Mouse (Mus musculus) adrenal gland, adult 18-20 months (tissue): ENCODE data around the gene Galnt10. TPM values are rescaled to one million over a fixed set of nuclear protein-coding genes. Genes with fewer than 3 reads are reported as not detected.
"Not testable (repeated sequence)": the region's sequence is repeated elsewhere in the genome, so short reads cannot be mapped to it uniquely, and the experiment has no call there.

Experiments used
- DNase-seq, 2 experiments: peaks; one replicate each; pipeline ENCODE4 v3.0.0; 2021 to 2022; ENCODE audit warnings: low spot score in 2 of 2
- total RNA-seq, 2 experiments: library from RNA; stranded (reverse); gene quantifications; 1 replicate in 1 of 2; 2 replicates in 1 of 2; pipeline ENCODE4 v1.2.3; 2021

Gene Galnt10
- total RNA-seq, 2 experiments from 2014 or later = 32.0 to 57.3 TPM

DNA sequence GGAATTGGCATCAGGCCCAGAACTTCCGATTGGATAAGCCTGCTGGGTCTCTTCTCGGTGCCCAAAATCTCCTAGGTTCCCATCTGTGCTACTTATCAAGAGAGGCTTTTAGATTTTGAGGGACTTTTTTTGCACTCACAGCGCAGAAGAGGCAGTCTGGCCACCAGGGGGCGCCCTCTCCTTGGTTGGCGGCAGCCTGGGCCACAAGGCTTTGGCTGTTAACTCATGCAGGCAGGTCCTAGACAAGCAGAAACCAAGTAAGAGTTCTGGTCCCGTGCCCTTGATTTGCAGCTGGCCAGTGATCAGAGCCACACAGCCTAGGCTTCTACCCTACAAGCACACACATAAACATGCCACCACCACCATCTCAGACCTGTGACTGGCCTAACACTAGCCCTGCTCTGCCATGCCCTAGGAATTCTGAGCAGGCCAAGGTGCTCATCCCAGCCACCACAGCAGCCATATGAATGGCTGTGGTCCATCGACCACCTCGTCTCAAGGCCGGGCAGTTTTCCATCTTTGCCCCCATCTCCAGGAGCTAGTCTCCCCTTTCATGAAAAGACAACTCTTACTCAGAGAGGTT, 174.8 kb downstream of the Galnt10 start:
- DNase-seq = peak; percentile 84 to 92

DNA sequence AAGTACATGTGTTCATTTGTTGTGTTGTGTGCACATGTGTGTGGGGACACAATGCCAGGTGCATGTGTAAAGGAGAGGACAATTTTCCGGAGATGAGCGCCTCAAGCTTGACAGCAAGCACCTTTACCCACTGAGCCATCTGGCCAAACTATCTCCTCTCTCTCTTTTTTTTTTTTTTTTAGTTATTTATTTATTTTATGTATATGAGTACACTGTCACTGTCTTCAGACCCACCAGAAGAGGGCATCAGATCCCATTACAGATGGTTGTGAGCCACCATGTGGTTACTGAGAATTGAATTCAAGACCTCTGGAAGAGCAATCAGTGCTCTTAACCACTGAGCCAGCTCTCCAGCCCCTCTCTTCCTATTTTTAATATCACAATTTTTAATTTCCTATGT, 177.9 kb downstream of the Galnt10 start:
- DNase-seq = not testable (repeated sequence)

DNA sequence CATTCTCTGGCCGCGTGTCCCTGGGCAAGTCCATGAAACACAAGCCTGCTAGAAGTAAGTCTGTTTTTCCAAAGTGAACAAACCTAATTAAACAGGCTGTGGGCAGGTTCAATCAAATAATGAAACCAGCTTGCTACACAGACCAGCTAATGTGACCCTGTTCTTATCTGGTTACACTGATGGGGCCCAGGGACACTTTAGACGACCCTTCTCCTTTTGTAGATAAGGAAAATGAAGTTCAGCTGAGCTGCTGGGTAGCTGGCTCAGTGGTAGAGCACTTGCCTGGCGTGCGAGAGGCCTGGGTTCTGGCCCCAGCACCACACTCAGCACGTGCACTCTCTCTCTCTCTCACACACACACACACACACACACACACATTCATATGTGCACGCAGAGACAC, 178.5 kb downstream of the Galnt10 start:
- DNase-seq = no peak

DNA sequence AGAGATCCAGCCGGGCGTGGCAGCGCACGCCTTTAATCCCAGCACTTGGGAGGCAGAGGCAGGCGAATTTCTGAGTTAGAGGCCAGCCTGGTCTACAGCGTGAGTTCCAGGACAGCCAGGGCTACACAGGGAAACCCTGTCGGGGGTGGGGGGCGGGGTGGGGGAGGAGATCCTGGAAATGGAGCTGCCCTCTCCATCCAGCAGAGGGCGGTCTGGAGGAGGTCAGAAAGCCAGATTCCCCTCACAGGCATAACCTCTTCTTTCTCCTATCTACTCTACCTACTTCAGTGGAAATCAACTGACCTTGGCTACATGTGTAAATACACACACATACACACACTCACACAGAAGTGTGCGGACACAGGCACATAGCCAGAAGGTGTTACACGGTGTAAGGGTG, 180.0 kb downstream of the Galnt10 start:
- DNase-seq = not testable (repeated sequence)

DNA sequence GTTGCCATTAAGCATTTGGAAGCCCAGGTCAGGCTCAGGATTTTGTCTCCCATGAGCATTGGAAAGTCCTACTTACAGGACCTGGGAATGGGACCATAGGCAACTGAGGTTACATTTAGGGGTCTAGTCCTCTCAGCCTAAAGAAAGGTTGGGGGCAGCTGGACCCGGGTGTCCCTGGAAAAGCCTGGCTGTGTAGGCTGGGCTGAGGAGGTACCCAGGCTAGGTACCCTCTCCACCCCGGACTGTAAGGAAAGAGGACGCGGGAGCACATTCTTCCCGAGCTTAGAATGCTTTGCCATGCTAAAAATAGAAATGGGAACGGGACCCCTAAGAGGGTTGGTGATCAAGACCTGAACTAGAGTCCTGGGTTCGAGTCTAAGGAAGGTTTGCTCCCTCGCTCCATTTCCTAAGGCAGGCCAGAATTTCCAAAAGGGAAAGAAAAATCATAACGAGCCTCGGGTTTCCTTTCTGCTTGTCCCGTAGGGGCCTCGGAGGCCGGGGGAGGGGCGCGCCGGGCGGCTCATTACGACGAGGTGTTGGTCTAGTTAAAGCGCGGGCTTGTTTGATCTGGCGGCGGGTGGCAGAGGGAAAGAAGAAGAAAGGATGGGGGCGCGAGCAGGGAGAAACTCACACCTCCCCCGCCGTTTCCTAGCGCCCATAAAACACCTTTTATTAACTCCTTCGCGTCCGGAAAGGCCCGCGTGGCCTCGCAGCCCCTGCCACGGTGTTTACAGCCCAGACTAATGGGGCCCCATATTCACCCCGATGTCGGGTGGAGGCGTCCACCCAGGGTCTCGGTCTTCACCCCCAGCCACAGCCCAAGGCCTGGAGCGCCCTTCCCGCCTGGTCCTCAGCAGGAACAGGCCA, 182.0 kb downstream of the Galnt10 start:
- no peak for DNase-seq

DNA sequence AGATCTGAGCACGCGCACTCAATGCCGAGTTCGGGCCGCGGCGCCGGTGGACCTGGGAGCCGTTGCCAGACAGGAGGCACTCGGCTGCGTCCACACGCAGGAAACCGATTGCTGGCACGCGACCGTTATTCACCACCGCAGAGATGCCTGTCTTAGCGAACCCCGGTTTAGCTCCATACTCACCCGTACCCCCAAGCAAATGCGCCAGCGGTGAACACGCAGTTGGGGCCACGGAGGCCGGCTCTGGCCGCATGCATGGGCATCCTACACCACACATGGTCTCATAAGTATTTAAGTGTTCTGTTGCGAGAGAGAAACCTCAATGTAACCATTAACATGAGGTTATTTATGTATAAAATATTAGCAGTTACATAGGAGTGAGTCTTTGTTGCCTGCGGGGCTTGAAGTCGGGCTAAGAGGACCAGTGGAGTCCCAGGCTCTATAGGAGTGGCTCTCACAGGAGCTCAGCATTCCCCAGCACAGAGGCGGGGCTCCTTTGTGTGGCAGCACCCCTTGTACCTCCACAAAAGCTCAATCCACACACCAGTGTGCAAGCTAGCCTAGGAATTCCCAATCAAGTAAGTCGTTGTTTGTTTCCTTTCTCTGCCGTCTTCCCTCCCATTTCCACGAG, 182.8 kb downstream of the Galnt10 start:
- DNase-seq = peak in 1 of 2 experiments; percentile 25

DNA sequence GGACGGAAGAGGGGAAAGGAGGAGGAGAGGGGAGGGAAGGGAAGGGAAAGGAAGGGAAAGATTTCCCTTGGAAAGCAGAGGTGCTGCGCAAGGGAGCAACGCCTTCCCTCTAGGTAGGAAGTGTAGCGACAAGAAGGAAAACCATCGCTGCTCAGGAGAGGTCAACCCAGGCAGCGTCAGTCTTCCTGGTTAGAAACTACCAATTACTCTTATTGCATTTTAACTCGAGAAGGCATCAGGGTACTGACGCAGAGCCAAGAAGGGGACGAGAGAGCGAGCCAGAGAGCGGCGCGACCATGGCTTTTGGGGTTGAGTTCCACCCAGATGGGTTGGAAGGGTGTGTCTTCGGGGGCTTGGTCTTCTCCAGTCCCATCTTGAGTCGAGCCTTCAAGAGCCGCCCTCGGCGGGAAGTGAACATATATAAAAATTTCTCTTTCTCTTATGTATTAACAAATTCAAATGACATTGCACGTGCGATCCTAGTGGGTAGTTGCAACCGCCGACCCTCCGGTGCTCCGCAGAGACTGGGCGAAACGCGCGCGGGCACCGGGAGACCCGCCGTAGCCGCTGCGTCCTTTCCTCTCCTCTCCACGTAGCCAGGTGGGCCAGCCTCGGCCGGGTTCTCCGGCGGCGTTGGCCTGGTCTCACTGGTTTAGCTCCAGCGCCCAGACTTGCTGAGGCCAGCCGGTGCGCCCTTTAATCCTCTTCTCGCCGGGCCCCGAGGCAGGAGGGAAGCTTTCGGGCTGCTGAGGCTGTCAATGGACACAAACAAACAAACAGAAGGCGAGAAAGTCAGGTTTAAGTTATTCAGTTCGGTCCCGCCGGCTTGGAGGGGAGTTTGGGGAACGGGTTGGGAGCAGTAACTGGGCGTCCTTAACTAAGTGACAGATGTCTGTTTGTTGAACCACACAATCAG, 184.0 kb downstream of the Galnt10 start:
- DNase-seq = no peak

DNA sequence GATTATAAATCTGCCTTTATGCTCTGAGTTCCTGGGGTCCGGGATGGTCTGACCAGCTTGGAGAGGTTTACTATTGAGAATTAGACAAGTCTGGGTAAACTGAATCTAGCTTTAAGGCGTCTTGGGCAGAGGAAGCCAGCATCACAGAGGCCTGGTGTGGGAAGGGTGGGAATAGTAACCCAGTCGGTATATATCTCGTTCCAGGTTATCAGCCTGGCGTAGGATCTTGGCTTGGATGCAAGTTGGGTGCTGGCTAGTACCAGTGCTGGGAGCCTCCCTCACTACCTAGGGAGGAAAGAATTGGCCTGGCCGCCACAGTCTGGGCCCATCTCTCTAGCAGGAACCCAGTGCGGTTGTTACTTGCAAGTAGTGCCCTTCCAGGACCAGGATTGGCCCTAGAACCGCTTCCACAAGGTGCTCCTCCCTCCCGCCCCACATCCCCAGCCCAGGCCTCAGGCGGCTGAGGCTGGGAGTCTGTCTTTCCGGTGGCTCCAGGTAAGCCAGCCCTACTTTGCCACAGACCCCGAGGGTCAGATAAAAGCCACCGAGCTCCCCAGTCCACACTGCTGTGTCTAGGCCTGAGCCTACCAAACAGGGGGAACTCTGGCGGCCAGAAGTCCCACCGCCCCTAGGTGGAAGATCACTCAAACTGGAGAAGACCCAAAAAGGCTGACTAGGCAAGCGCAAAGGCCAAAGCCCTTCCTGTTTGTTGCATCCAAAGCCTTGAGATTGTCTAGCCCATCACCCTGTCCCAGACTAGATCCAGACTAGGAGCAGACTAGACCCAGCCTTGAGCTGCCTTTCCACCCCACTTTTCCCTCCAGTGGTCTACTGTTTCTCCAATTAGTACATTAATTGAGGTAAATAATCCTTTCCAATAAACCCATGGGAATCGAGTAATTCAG, 184.9 kb downstream of the Galnt10 start:
- no peak for DNase-seq

DNA sequence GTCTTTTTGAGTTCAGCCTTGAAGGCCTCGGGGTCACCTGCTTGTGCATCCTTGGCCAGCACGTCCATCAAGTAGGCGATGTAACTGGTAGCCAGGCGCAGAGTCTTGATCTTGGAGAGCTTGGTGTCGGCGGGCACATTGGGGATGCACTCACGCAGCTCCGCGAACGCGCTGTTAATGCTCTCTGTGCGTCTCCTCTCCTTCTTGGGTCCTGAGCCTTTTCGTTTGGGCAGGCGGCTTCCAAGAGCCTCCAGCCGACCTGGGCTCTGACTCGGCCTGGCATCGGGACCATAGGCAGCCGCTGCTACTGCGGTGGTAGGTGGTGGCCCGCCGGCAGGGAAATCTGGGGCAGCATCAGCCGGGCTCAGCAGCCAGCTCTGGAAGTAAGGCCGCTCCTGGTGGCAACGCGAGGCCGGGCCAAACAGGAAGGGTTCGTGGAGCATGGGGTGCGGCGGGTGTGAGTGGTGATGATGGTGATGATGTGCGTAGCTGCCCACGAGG, 186.1 kb downstream of the Galnt10 start:
- no peak for DNase-seq

DNA sequence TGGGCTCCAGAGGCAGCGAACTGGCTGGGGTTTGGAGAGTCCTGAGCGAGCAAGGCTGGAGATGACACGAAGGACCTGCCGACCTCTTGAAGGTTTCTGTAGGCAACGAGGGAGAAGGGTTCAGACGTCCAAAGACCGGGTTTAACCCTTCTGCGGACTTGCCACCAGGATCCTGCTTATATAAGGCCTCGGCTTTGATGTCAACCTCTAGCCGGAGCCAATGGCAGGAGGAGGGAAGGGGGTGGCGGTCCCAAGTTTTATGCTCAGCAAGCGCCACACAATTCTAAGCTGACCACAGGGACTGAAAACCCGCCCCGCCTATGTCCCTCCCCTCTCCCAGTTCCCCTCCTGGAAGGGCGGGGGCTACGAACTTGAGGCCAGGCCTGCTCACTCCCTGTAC, 186.6 kb downstream of the Galnt10 start:
- DNase-seq = no peak

DNA sequence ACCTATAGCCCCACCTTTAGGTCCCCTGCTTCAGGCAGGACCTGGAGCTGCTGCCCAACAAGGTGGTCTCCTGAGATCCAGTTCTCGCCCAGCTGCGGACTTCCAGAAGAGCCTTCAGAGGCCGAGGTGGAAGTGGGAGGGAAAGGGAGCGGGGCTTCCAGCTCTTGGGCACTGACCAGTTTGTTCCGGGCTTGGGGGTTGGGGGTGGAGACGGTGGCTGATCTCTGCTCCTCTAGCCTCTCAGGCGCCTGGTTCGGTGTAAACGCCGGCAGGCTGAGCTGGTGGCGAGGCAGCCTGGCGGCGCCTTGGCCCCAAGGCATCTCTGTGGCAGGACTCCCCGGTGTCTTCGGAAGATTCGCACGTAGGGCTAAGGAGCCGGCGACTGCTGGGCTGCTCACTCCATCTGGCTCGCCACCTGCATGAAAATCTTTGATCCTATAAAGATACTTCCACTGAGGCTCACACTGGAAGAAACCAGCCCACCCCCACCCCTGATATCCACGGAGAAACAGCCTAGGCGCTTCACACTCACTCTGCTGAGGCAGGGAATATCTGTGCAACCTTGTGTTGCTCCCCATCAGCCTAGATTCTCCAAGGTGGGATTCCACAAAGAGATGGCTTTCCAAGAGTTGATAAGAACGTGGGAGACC, 187.4 kb downstream of the Galnt10 start, which contains the start of gene Hand1:
Gene Hand1, minus strand, starts transcription at position 267 of the 650 bp plus-strand sequence.
- DNase-seq = no peak

DNA sequence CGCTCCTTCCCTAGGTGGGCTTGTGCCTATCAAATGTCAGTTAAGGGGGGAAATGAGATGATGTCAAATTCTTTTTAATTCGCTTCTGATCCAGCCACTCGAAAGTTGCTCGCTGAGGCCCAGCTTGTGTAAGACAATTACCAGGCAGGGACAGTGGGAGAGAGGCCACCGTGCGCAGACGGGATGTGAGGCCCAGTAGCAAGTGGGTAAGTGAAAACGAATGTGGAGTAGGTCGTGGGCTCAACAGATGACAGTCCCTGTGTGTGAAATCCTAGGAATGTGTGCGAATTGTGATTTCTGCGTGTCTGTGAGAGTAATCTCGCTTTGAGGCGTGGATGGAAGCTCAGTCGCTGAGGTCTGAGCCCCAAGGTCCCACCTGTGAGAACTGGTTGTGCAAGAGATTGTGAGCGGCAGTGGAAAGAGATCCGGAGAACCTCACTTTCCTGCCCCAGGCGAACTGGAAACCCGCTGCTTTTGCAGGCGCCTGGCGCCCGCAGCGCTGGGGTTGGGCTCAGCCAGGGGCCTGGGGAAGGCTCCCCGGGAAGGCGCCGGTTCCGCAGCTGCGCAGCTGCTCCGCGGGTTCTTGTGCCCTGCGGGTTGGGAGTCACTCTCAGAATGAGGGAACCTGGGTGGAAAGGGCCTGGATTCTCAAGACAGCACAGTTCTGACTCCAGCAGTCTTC, 188.2 kb downstream of the Galnt10 start:
- no peak for DNase-seq

DNA sequence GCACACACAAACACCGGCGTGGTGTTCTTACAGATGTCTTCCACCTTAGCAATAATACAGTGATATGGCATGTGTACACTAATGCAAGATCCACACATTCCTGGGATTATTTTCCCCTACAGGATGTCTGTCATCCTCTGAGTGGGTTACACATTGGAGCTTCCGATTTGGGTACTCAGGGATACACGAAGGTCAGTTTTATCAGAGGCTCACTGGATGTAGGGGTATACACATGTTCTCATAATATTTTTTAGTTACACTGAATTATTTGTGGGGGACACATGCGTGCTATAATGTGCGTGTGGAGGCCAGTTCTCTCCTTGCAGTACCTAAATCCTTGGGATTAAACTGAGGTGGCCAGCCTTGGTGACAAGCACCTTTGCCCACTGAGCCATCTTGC, 188.8 kb downstream of the Galnt10 start:
- DNase-seq = no peak

DNA sequence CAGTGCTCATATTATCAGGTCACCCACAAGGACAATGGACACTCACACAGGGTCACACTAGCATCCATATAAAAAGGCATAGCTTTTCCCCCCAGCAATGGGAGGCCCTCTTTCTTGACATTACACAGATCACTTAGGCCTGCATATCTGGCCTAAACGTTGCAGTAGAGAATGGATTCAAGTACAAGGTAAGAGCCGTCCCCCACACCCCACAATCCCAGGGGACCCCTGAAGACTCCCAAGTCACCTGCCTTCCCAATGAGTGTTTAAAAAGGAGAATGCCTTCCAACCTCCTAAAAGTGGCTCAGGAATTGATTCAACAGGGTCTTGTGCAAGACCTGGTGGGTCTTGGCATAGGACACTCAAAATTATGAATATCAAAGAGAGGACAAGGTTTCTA, 190.1 kb downstream of the Galnt10 start:
- DNase-seq = no peak

DNA sequence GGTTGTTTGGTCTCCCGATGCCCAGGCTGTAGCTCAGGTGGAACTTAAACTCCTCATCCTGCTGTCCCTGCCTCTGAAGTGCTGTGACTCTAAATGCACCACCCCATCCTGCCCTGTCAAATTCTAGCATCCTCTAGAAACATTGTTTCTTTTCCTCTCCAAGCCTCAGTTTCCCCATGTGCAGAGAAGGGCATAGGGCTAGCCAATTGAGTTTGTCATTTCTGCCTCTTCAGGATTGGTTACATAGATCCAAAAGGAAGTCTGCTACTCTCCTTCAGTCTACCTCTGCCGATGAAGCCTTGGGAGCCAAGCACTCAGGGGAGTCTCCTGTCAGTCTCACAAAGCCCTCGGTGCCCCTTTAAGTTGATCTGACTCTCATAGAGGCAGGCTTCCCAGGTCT, 190.7 kb downstream of the Galnt10 start:
- no peak for DNase-seq

DNA sequence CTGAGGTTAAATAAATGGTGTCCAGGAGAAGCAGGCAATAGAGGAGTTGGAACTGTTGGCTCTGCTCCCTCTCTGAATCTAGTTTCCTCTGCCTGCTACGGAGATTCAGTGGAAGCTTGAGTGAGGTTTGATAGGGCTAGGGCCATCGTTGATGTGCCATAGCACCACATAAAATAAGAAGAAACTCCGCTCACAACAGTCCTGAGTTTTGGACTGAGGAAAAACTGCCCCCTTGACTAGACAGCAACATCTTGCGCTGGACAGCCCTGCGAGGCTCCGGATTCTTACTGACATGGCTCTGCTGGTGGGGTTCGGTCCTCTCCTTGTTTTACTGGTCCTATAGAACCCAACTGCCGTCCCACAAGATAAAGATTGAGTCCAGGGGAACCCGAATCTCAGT, 191.2 kb downstream of the Galnt10 start:
- DNase-seq = no peak
